Mouse (Mus musculus): ENCODE data around the gene Sult1b1.

DNA sequence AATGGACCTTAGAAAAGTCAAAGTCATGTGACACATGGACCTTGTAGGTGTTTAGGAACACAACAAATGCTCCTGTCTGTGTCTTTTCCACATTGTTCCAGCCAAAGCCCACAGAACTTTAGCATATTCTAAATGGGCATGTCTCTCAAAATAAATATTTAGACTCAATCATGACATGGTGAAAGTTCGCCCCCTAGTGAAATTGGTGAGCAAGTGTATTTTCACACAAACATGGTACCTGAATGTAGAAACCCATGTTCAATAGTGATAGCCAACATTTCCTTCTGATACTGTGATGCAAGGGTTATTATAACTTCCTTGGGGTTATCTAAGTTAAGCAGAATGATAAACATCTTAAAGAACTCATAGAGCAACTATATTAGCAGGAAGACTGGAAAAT is 12.9 kb upstream of the Sult1b1 start:
- TF ChIP-seq GATA1 (IDR thresholded peaks at IDR 0.05; ENCODE audit: borderline replicate concordance, low read length) (no peak), FLI1 (IDR thresholded peaks at IDR 0.05; ENCODE audit: low read length) (no peak)

All from megakaryocyte, embryonic 14.5 days (primary cell).